Mouse (Mus musculus): ENCODE results near the gene Myt1l. TPM values are rescaled to one million over a fixed set of nuclear protein-coding genes. Genes with fewer than 3 reads are reported as not detected.

The Myt1l gene
- polyA plus RNA-seq, 1 experiment from 2014 or later = 218 TPM

- whole genome bisulfite sequencing = 80% methylated on average over 5 of the region's 5 CpGs
- Histone ChIP-seq H3K4me3 (no peak overlapping the region), H3K9me3 (no peaks in the 10 kb centered on the region), H3K27me3 (no peaks in the 10 kb centered on the region), H3K4me1 (replicated peaks) (no peaks in the 10 kb centered on the region), H3K27ac (no peak overlapping the region), H3K4me2 (no peak overlapping the region), H3K36me3 (peaks cover 57% of the 10 kb centered on the region), H3K9ac (no peak overlapping the region)
- ATAC-seq (ENCODE audit: low FRiP score) = no peak
Observed at GRCm38 (mm10) chr12:29571613-29572012, 43.4 kb downstream of the Myt1l start.

- Histone ChIP-seq H3K9me3 (peaks cover 10% of the 10 kb centered on the region), H3K27me3 (no peaks in the 10 kb centered on the region), H3K36me3 (peaks cover 43% of the 10 kb centered on the region), H3K27ac (no peak overlapping the region), H3K4me1 (replicated peaks) (0 out of 2 replicates have a peak, but pooled peaks cover 2% of the 10 kb centered on the region), H3K9ac (no peak overlapping the region), H3K4me3 (no peak overlapping the region), H3K4me2 (no peak overlapping the region)
- ATAC-seq (ENCODE audit: low FRiP score) = no peak
- 95% methylated on average over 1 of the region's 1 CpGs for WGBS
Observed at GRCm38 (mm10) chr12:29593787-29594186, 65.6 kb downstream of the Myt1l start.

GRCm38 (mm10) chr12:29599916-29600315 is 71.7 kb downstream of the Myt1l start:
- H3K27me3 ChIP-seq = no peaks in the 10 kb centered on the region
- H3K36me3 ChIP-seq = peaks cover 19% of the 10 kb centered on the region
- WGBS = 63% methylated on average over 6 of the region's 6 CpGs
- no peak overlapping the region for H3K4me2 ChIP-seq
- H3K4me3 ChIP-seq = no peak overlapping the region
- no peaks in the 10 kb centered on the region for H3K9me3 ChIP-seq
- H3K4me1 ChIP-seq (replicated peaks) = peaks cover 11% of the 10 kb centered on the region
- ATAC-seq (ENCODE audit: low FRiP score) = no peak
- no peak overlapping the region for H3K9ac ChIP-seq
- 0 out of 2 replicates have a peak overlapping the region, but pooled peaks have one; percentile 30 for H3K27ac ChIP-seq

GRCm38 (mm10) chr12:29601223-29601622 is 73.0 kb downstream of the Myt1l start:
- WGBS = 78% methylated on average over 6 of the region's 6 CpGs
- H3K36me3 ChIP-seq = 0 out of 2 replicates have a peak, but pooled peaks cover 13% of the 10 kb centered on the region
- H3K27ac ChIP-seq = peak overlapping the region; percentile 30; the same call in 1 of the 2 replicates

GRCm38 (mm10) chr12:29604659-29605058 is 76.5 kb downstream of the Myt1l start:
- Histone ChIP-seq H3K27me3 (no peaks in the 10 kb centered on the region), H3K9ac (no peak overlapping the region)
- no peak for ATAC-seq (ENCODE audit: low FRiP score)

More at GRCm38 (mm10) chr12:29601223-29601622, 73.0 kb downstream of the Myt1l start:
- ATAC-seq (ENCODE audit: low FRiP score) = no peak
- Histone ChIP-seq H3K27me3 (no peaks in the 10 kb centered on the region), H3K4me2 (no peak overlapping the region), H3K4me3 (no peak overlapping the region), H3K9ac (no peak overlapping the region), H3K9me3 (no peaks in the 10 kb centered on the region), H3K4me1 (replicated peaks) (peaks cover 15% of the 10 kb centered on the region)

GRCm38 (mm10) chr12:29605124-29605523 is 76.9 kb downstream of the Myt1l start:
- peaks cover 8% of the 10 kb centered on the region; the same call in 1 of the 2 replicates for H3K36me3 ChIP-seq
- H3K27ac ChIP-seq = 0 out of 2 replicates have a peak overlapping the region, but pooled peaks have one; percentile 32
- 89% methylated on average over 5 of the region's 5 CpGs for WGBS
- peaks cover 13% of the 10 kb centered on the region for H3K4me1 ChIP-seq (replicated peaks)
- no peak overlapping the region for H3K4me3 ChIP-seq
- ATAC-seq (ENCODE audit: low FRiP score) = no peak
- no peak overlapping the region for H3K9ac ChIP-seq
- H3K27me3 ChIP-seq = no peaks in the 10 kb centered on the region
- no peak overlapping the region for H3K4me2 ChIP-seq
- no peaks in the 10 kb centered on the region for H3K9me3 ChIP-seq

More at GRCm38 (mm10) chr12:29604659-29605058, 76.5 kb downstream of the Myt1l start:
- H3K27ac ChIP-seq = 0 out of 2 replicates have a peak overlapping the region, but pooled peaks have one; percentile 32
- 88% methylated on average over 7 of the region's 7 CpGs for WGBS
- peaks cover 15% of the 10 kb centered on the region for H3K4me1 ChIP-seq (replicated peaks)
- H3K4me2 ChIP-seq = no peak overlapping the region
- H3K9me3 ChIP-seq = no peaks in the 10 kb centered on the region
- peaks cover 6% of the 10 kb centered on the region; the same call in 1 of the 2 replicates for H3K36me3 ChIP-seq
- H3K4me3 ChIP-seq = no peak overlapping the region

GRCm38 (mm10) chr12:29606221-29606620 is 78.0 kb downstream of the Myt1l start:
- WGBS = 85% methylated on average over 6 of the region's 6 CpGs
- Histone ChIP-seq H3K27ac (no peak overlapping the region), H3K4me1 (replicated peaks) (peaks cover 9% of the 10 kb centered on the region), H3K27me3 (no peaks in the 10 kb centered on the region), H3K9me3 (no peaks in the 10 kb centered on the region), H3K4me3 (no peak overlapping the region), H3K4me2 (no peak overlapping the region), H3K9ac (no peak overlapping the region), H3K36me3 (peaks cover 15% of the 10 kb centered on the region)
- ATAC-seq (ENCODE audit: low FRiP score) = no peak

GRCm38 (mm10) chr12:29617746-29618145 is 89.6 kb downstream of the Myt1l start:
- no peak overlapping the region for H3K27ac ChIP-seq
- H3K27me3 ChIP-seq = no peaks in the 10 kb centered on the region
- ATAC-seq (ENCODE audit: low FRiP score) = no peak
- H3K36me3 ChIP-seq = no peaks in the 10 kb centered on the region
- no peak overlapping the region for H3K4me2 ChIP-seq
- peaks cover 7% of the 10 kb centered on the region; the same call in 1 of the 2 replicates for H3K4me1 ChIP-seq (replicated peaks)
- H3K4me3 ChIP-seq = no peak overlapping the region
- no peaks in the 10 kb centered on the region for H3K9me3 ChIP-seq
- no peak overlapping the region for H3K9ac ChIP-seq

GRCm38 (mm10) chr12:29621530-29621929 is 93.3 kb downstream of the Myt1l start:
- no peaks in the 10 kb centered on the region for H3K27me3 ChIP-seq
- no peak for ATAC-seq (ENCODE audit: low FRiP score)
- no peaks in the 10 kb centered on the region; the same call in 1 of the 2 replicates for H3K36me3 ChIP-seq
- H3K4me2 ChIP-seq = no peak overlapping the region
- WGBS = 69% methylated on average over 5 of the region's 5 CpGs
- H3K9ac ChIP-seq = no peak overlapping the region
- H3K27ac ChIP-seq = no peak overlapping the region
- peaks cover 16% of the 10 kb centered on the region for H3K4me1 ChIP-seq (replicated peaks)
- H3K4me3 ChIP-seq = no peak overlapping the region
- no peaks in the 10 kb centered on the region for H3K9me3 ChIP-seq

GRCm38 (mm10) chr12:29627956-29628750 is 100.0 kb downstream of the Myt1l start:
- WGBS = 60% methylated on average over 15 of the region's 15 CpGs
- ATAC-seq (ENCODE audit: low FRiP score) = no peak
- H3K4me1 ChIP-seq (replicated peaks) = peaks cover 42% of the 10 kb centered on the region

GRCm38 (mm10) chr12:29629875-29630538 is 101.8 kb downstream of the Myt1l start:
- peak; percentile 60 for ATAC-seq (ENCODE audit: low FRiP score)
- H3K9ac ChIP-seq = peak overlapping the region; percentile 10; the same call in 1 of the 2 replicates
- H3K4me1 ChIP-seq (replicated peaks) = peaks cover 52% of the 10 kb centered on the region
- H3K4me2 ChIP-seq = no peak overlapping the region
- no peaks in the 10 kb centered on the region for H3K9me3 ChIP-seq
- WGBS = 32% methylated on average over 10 of the region's 10 CpGs
- no peaks in the 10 kb centered on the region for H3K36me3 ChIP-seq
- H3K4me3 ChIP-seq = no peak overlapping the region
- peak overlapping the region; percentile 91 for H3K27ac ChIP-seq
- no peaks in the 10 kb centered on the region for H3K27me3 ChIP-seq

More at GRCm38 (mm10) chr12:29627956-29628750, 100.0 kb downstream of the Myt1l start:
- no peaks in the 10 kb centered on the region for H3K9me3 ChIP-seq
- no peaks in the 10 kb centered on the region for H3K27me3 ChIP-seq
- H3K4me2 ChIP-seq = no peak overlapping the region
- peak overlapping the region; percentile 55 for H3K27ac ChIP-seq
- H3K36me3 ChIP-seq = no peaks in the 10 kb centered on the region; the same call in 1 of the 2 replicates
- H3K9ac ChIP-seq = no peak overlapping the region
- H3K4me3 ChIP-seq = no peak overlapping the region

GRCm38 (mm10) chr12:29634509-29634908 is 106.3 kb downstream of the Myt1l start:
- no peak overlapping the region for H3K4me2 ChIP-seq
- peak overlapping the region; percentile 13; the same call in 1 of the 2 replicates for H3K27ac ChIP-seq
- no peaks in the 10 kb centered on the region for H3K27me3 ChIP-seq
- no peak for ATAC-seq (ENCODE audit: low FRiP score)
- H3K36me3 ChIP-seq = no peaks in the 10 kb centered on the region
- no peaks in the 10 kb centered on the region for H3K9me3 ChIP-seq
- no peak overlapping the region for H3K9ac ChIP-seq
- peaks cover 34% of the 10 kb centered on the region for H3K4me1 ChIP-seq (replicated peaks)
- WGBS = 83% methylated on average over 2 of the region's 2 CpGs
- H3K4me3 ChIP-seq = no peak overlapping the region

Measured in hindbrain, embryonic 13.5 days (tissue).